Mouse (Mus musculus) cerebellum, adult 2 months (tissue): ENCODE data around the gene Sntb2. TPM values are rescaled to one million over a fixed set of nuclear protein-coding genes. Genes with fewer than 3 reads are reported as not detected.
"Not testable (repeated sequence)": the region's sequence is repeated elsewhere in the genome, so short reads cannot be mapped to it uniquely, and the experiment has no call there.

Experiments
- DNase-seq, 2 experiments: peaks; one replicate each; pipeline ENCODE4 v3.0.0; 2021
- H3K27ac ChIP-seq: fragments of 200-500 bp; 2 replicates; pipeline ENCODE4 v1.5.1; 2012; ENCODE audit warnings: low read length, control low read depth, inconsistent platforms; ENCODE audit not compliant: insufficient read depth
- H3K27me3 ChIP-seq: fragments of 200-500 bp; 2 replicates; pipeline ENCODE4 v1.6.1; 2012; ENCODE audit warnings: inconsistent platforms, mild to moderate bottlenecking, low read length, moderate library complexity; ENCODE audit not compliant: control insufficient read depth, insufficient read depth
- H3K4me1 ChIP-seq: fragments of 200-500 bp; 2 replicates; pipeline ENCODE4 v1.6.1; 2011; ENCODE audit warnings: low read length; ENCODE audit not compliant: control insufficient read depth, insufficient read depth
- H3K4me3 ChIP-seq: fragments of 200-500 bp; replicated peaks from 2 replicates; pipeline ENCODE3; 2011; ENCODE audit warnings: mild to moderate bottlenecking, low read depth, low read length, control low read depth; ENCODE audit not compliant: insufficient read depth
- CTCF ChIP-seq: fragments of 200-500 bp; IDR thresholded peaks from 2 replicates; pipeline ENCODE4 v1.5.1; 2011; ENCODE audit warnings: low read depth, mild to moderate bottlenecking, control low read depth, low read length, moderate library complexity, borderline replicate concordance; ENCODE audit not compliant: insufficient read depth
- POLR2A ChIP-seq: fragments of 200-500 bp; IDR thresholded peaks from 2 replicates; pipeline ENCODE4 v1.6.1; 2011; ENCODE audit warnings: low read length, control low read depth, borderline replicate concordance; ENCODE audit not compliant: insufficient read depth
- WGBS: fragments of 180-500 bp; shearing (Covaris S2); methylation state at CpG from one replicate; pipeline ENCODE4 v1.1.7; 2018; 5-methylcytosine and 5-hydroxymethylcytosine counted together
- polyA plus RNA-seq: library from polyadenylated mRNA; depleted of rRNA; stranded (reverse); fragments of >200 nt; gene quantifications from 2 replicates; pipeline ENCODE4 v1.2.3, GENCODE M21; 2012

The Sntb2 gene
- polyA plus RNA-seq, 1 experiment = 5.8 TPM

GRCm38 (mm10) chr8:106963365-106963764 lies 27.8 kb downstream of the Sntb2 start:
- DNase-seq = no peak
- Histone ChIP-seq H3K4me1 (no peaks in the 10 kb centered on the region), H3K27ac (no peak overlapping the region), H3K27me3 (no peaks in the 10 kb centered on the region), H3K4me3 (no peak overlapping the region)
- TF ChIP-seq CTCF (no peak), POLR2A (no peak)
- WGBS = 47% methylated on average over 6 of the region's 6 CpGs

- TF ChIP-seq POLR2A (no peak), CTCF (no peak)
- Histone ChIP-seq H3K4me1 (no peaks in the 10 kb centered on the region), H3K4me3 (no peak overlapping the region), H3K27me3 (no peaks in the 10 kb centered on the region), H3K27ac (no peak overlapping the region)
- WGBS = 80% methylated on average over 4 of the region's 4 CpGs
- no peak for DNase-seq
Measured at GRCm38 (mm10) chr8:106964573-106964972, 29.0 kb downstream of the Sntb2 start.

GRCm38 (mm10) chr8:106969964-106970363 lies 34.4 kb downstream of the Sntb2 start:
- H3K27ac ChIP-seq = no peak overlapping the region
- no peak overlapping the region for H3K4me3 ChIP-seq
- no peak for DNase-seq
- no peaks in the 10 kb centered on the region for H3K27me3 ChIP-seq
- H3K4me1 ChIP-seq = peaks cover 3% of the 10 kb centered on the region; the same call in 1 of the 2 replicates
- TF ChIP-seq CTCF = no peak
- TF ChIP-seq POLR2A = no peak
- 94% methylated on average over 3 of the region's 3 CpGs for WGBS

- no peak overlapping the region for H3K4me3 ChIP-seq
- TF ChIP-seq POLR2A = no peak
- no peak for TF ChIP-seq CTCF
- no peaks in the 10 kb centered on the region for H3K27me3 ChIP-seq
- H3K27ac ChIP-seq = no peak overlapping the region
- no peak for DNase-seq
- WGBS = 74% methylated on average over 5 of the region's 5 CpGs
- peaks cover 3% of the 10 kb centered on the region; the same call in 1 of the 2 replicates for H3K4me1 ChIP-seq
Measured at GRCm38 (mm10) chr8:106971916-106972315, 36.4 kb downstream of the Sntb2 start.

GRCm38 (mm10) chr8:106972538-106973264 lies 37.2 kb downstream of the Sntb2 start:
- Histone ChIP-seq H3K27me3 (no peaks in the 10 kb centered on the region), H3K4me3 (no peak overlapping the region), H3K27ac (peak overlapping the region; percentile 89), H3K4me1 (peaks cover 3% of the 10 kb centered on the region; the same call in 1 of the 2 replicates)
- no peak for TF ChIP-seq POLR2A
- WGBS = 35% methylated on average over 6 of the region's 6 CpGs
- peak; percentile 29 to 73 for DNase-seq

- H3K4me1 ChIP-seq, DNase-seq, H3K27ac ChIP-seq, H3K27me3 ChIP-seq, H3K4me3 ChIP-seq: not testable (repeated sequence)
- WGBS = 99% methylated on average over 3 of the region's 3 CpGs
Measured at GRCm38 (mm10) chr8:106973526-106973925, 38.0 kb downstream of the Sntb2 start.

- Histone ChIP-seq H3K27ac (no peak overlapping the region), H3K27me3 (no peaks in the 10 kb centered on the region), H3K4me3 (no peak overlapping the region), H3K4me1 (peaks cover 3% of the 10 kb centered on the region; the same call in 1 of the 2 replicates)
- TF ChIP-seq POLR2A (no peak), CTCF (no peak)
- 75% methylated on average over 7 of the region's 7 CpGs for WGBS
- no peak for DNase-seq
Measured at GRCm38 (mm10) chr8:106974754-106975153, 39.2 kb downstream of the Sntb2 start.

- DNase-seq = no peak
- 96% methylated on average over 2 of the region's 2 CpGs for WGBS
- no peak overlapping the region for H3K27ac ChIP-seq
- peaks cover 3% of the 10 kb centered on the region; the same call in 1 of the 2 replicates for H3K4me1 ChIP-seq
- no peaks in the 10 kb centered on the region for H3K27me3 ChIP-seq
- no peak overlapping the region for H3K4me3 ChIP-seq
- TF ChIP-seq CTCF = no peak
- TF ChIP-seq POLR2A = no peak
Measured at GRCm38 (mm10) chr8:106975764-106976163, 40.2 kb downstream of the Sntb2 start.
